12 mouse cellular contexts compared by ENCODE assay signal in genomic region chr7:132323430-132323829, GRCm38 (mm10). TPM values are rescaled to one million over a fixed set of nuclear protein-coding genes. Genes with fewer than 3 reads are reported as not detected.
A peak's percentile ranks its signal among the peaks of the same experiment; 100 is the strongest.
DNase-seq lines count a peak whose midpoint lies in the region; ATAC-seq and TF ChIP-seq lines count a peak whose summit lies in the region.
"Had no signal": no experiment of that assay in that cellular context is flagged by ENCODE, and none has a peak within 500 bp of the region (broad histone marks: within the 10 kb centered on the region; RNA-seq: fewer than 3 reads in every experiment).

No protein-coding gene starts in this region.

- dilution Hi-C loops in CH12.LX (cut with MboI; ENCODE audit: extremely low pct_ligation_motif_present, extremely low pct_unique_long_range_greater_than_20kb, low sequenced_read_pairs), result no loop called here

- peak; percentile 87 for ATAC-seq in monocyte, adult 5-6 weeks (replicated peaks; ENCODE audit: insufficient number of reproducible peaks, low FRiP score, low TSS enrichment, poor library complexity, severe bottlenecking)
- ATAC-seq in stomach, embryonic 15.5 days (ENCODE audit: insufficient read depth, low FRiP score, low read depth), result no peak
- no peak for ATAC-seq in forebrain, postnatal 0 days
- ATAC-seq in hindbrain, embryonic 11.5 days (ENCODE audit: low FRiP score), result no peak

- TF ChIP-seq EP300 in CH12.LX (IDR thresholded peaks at IDR 0.05; ENCODE audit: low read length), result peak; percentile 75

- TF ChIP-seq RAD21 in CH12.LX (IDR thresholded peaks at IDR 0.05; ENCODE audit: low read depth, low read length), result no peak

- WGBS in stomach, embryonic 15.5 days, result 70% methylated on average over 5 of the region's 5 CpGs
- WGBS in forebrain, postnatal 0 days, result 81% methylated on average over 5 of the region's 5 CpGs
- WGBS in hindbrain, embryonic 11.5 days, result 83% methylated on average over 5 of the region's 5 CpGs

- no peak overlapping the region for H3K27ac ChIP-seq in CH12.LX (ENCODE audit: insufficient read depth, low read depth)
- H3K27ac ChIP-seq in stomach, embryonic 15.5 days, result peak overlapping the region; percentile 57
- H3K27ac ChIP-seq in forebrain, postnatal 0 days (ENCODE audit: low read depth, low read length), result no peak overlapping the region
- no peak overlapping the region for H3K27ac ChIP-seq in hindbrain, embryonic 11.5 days (ENCODE audit: low read depth, low read length)
- H3K27ac ChIP-seq: midbrain, embryonic 10.5 days had no signal

- no peak overlapping the region for H3K4me3 ChIP-seq in CH12.LX (replicated peaks in 1 of 3; ENCODE audit: low read depth in 2 of 3, low read length in 2 of 3, poor library complexity in 1 of 3)
- no peak overlapping the region for H3K4me3 ChIP-seq in stomach, embryonic 15.5 days (replicated peaks)
- H3K4me3 ChIP-seq in forebrain, postnatal 0 days (ENCODE audit: low read depth, low read length), result no peak overlapping the region
- H3K4me3 ChIP-seq in hindbrain, embryonic 11.5 days (ENCODE audit: low read depth, low read length), result no peak overlapping the region
- H3K4me3 ChIP-seq: midbrain, embryonic 10.5 days had no signal

- no peak for TF ChIP-seq CTCF in CH12.LX (conservative IDR thresholded peaks at IDR 0.05 in 1 of 2, IDR thresholded peaks at IDR 0.05 in 1 of 2; ENCODE audit: low read depth in 2 of 2, low read length in 2 of 2)
- no peak for TF ChIP-seq CTCF in forebrain, postnatal 0 days (IDR thresholded peaks at IDR 0.05; ENCODE audit: low read depth)

- peaks cover 13% of the 10 kb centered on the region for H3K27me3 ChIP-seq in CH12.LX (replicated peaks)
- no peaks in the 10 kb centered on the region for H3K27me3 ChIP-seq in stomach, embryonic 15.5 days (replicated peaks)
- no peaks in the 10 kb centered on the region for H3K27me3 ChIP-seq in forebrain, postnatal 0 days (ENCODE audit: insufficient read depth, low read length)
- no peaks in the 10 kb centered on the region for H3K27me3 ChIP-seq in hindbrain, embryonic 11.5 days (ENCODE audit: control insufficient read depth, insufficient read depth, low read length)

- DNase-seq in B cell, adult 2 months, result peak; percentile 76 to 80
- peak; percentile 77 for DNase-seq in CH12.LX (ENCODE audit: extremely low read depth)
- DNase-seq in kidney, postnatal 14 days, result no peak
- no peak for DNase-seq in forebrain, postnatal 0 days
- DNase-seq in hindbrain, embryonic 11.5 days (ENCODE audit: low spot score), result no peak
- DNase-seq: adrenal gland, adult 2 months; embryo, embryonic 11 days; gastrocnemius, postnatal 10 days; retina, postnatal 1 day had no signal

- in situ Hi-C loops in CH12.LX (cut with MboI; ENCODE audit: low pct_ligation_motif_present, low pct_unique_long_range_greater_than_20kb, low sequenced_read_pairs), result no loop called here

- no peaks in the 10 kb centered on the region for H3K9me3 ChIP-seq in CH12.LX (replicated peaks; ENCODE audit: low read length)
- H3K9me3 ChIP-seq in stomach, embryonic 15.5 days, result no peaks in the 10 kb centered on the region
- no peaks in the 10 kb centered on the region for H3K9me3 ChIP-seq in forebrain, postnatal 0 days (ENCODE audit: low read length)
- no peaks in the 10 kb centered on the region for H3K9me3 ChIP-seq in hindbrain, embryonic 11.5 days (ENCODE audit: control insufficient read depth, low read length)
- H3K9me3 ChIP-seq: midbrain, embryonic 10.5 days had no signal

- H3K4me1 ChIP-seq in CH12.LX (ENCODE audit: control insufficient read depth in 1 of 2, insufficient read depth in 2 of 2), result peaks cover 9 to 17% of the 10 kb centered on the region in 2 experiments; a peak in 3 of 4 replicates
- H3K4me1 ChIP-seq in stomach, embryonic 15.5 days, result 0 out of 2 replicates have a peak, but pooled peaks cover 5% of the 10 kb centered on the region
- no peaks in the 10 kb centered on the region for H3K4me1 ChIP-seq in forebrain, postnatal 0 days (ENCODE audit: insufficient read depth)
- H3K4me1 ChIP-seq in hindbrain, embryonic 11.5 days (replicated peaks; ENCODE audit: control insufficient read depth, insufficient read depth, low read length), result no peaks in the 10 kb centered on the region

- peak overlapping the region; percentile 30 for H3K4me2 ChIP-seq in CH12.LX (ENCODE audit: insufficient read depth, low read depth, poor library complexity, severe bottlenecking)
- H3K4me2 ChIP-seq in stomach, embryonic 15.5 days, result no peak overlapping the region
- H3K4me2 ChIP-seq in forebrain, postnatal 0 days (ENCODE audit: low read depth), result no peak overlapping the region
- no peak overlapping the region for H3K4me2 ChIP-seq in hindbrain, embryonic 11.5 days (replicated peaks; ENCODE audit: low read depth, low read length)

- no peaks in the 10 kb centered on the region for H3K36me3 ChIP-seq in CH12.LX (replicated peaks in 1 of 2; ENCODE audit: control insufficient read depth in 1 of 2, insufficient read depth in 1 of 2, low read length in 1 of 2)
- no peaks in the 10 kb centered on the region for H3K36me3 ChIP-seq in stomach, embryonic 15.5 days
- no peaks in the 10 kb centered on the region for H3K36me3 ChIP-seq in forebrain, postnatal 0 days (ENCODE audit: insufficient read depth)
- H3K36me3 ChIP-seq in hindbrain, embryonic 11.5 days (ENCODE audit: control insufficient read depth, insufficient read depth, low read length), result no peaks in the 10 kb centered on the region
- H3K36me3 ChIP-seq: midbrain, embryonic 10.5 days had no signal

- H3K79me2 ChIP-seq in CH12.LX (replicated peaks; ENCODE audit: control insufficient read depth, extremely low read depth, insufficient read depth, poor library complexity, severe bottlenecking), result no peaks in the 10 kb centered on the region

- peak; percentile 25; the same call in 1 of the 2 replicates for TF ChIP-seq POLR2A in CH12.LX (IDR thresholded peaks at IDR 0.05; ENCODE audit: low read depth, low read length)

- no peak overlapping the region for H3K9ac ChIP-seq in CH12.LX (ENCODE audit: insufficient read depth, low read depth)
- no peak overlapping the region for H3K9ac ChIP-seq in stomach, embryonic 15.5 days
- H3K9ac ChIP-seq in forebrain, postnatal 0 days, result no peak overlapping the region
- H3K9ac ChIP-seq in hindbrain, embryonic 11.5 days (ENCODE audit: low read depth, low read length), result no peak overlapping the region

TF ChIP-seq in CH12.LX, 34 proteins besides CTCF, POLR2A, EP300 and RAD21:
- TF ChIP-seq E2F4 (IDR thresholded peaks at IDR 0.05; ENCODE audit: insufficient replicate concordance, low read depth, low read length) (no peak), CHD1 (IDR thresholded peaks at IDR 0.05; ENCODE audit: low read depth, low read length) (no peak), CHD2 (IDR thresholded peaks at IDR 0.05; ENCODE audit: low read length) (no peak), MXI1 (IDR thresholded peaks at IDR 0.05; ENCODE audit: low read depth, low read length) (peak; percentile 1; the same call in 1 of the 2 replicates), ETS1 (conservative IDR thresholded peaks at IDR 0.05; ENCODE audit: low read depth, low read length) (no peak), HCFC1 (IDR thresholded peaks at IDR 0.05; ENCODE audit: low read depth, low read length) (peak; percentile 51; the same call in 1 of the 2 replicates), TCF12 (IDR thresholded peaks at IDR 0.05; ENCODE audit: low read depth, low read length) (no peak), SMC3 (IDR thresholded peaks at IDR 0.05; ENCODE audit: low read depth, low read length) (no peak), POLR2AphosphoS2 (IDR thresholded peaks at IDR 0.05; ENCODE audit: low read depth, low read length) (no peak), MAZ (IDR thresholded peaks at IDR 0.05; ENCODE audit: low read depth, low read length) (no peak), UBTF (IDR thresholded peaks at IDR 0.05; ENCODE audit: low read depth, low read length) (no peak), MEF2A (IDR thresholded peaks at IDR 0.05; ENCODE audit: borderline replicate concordance, low read depth, low read length) (no peak), MYC (IDR thresholded peaks at IDR 0.05; ENCODE audit: low read depth, low read length) (no peak), BHLHE40 (IDR thresholded peaks at IDR 0.05; ENCODE audit: low read depth, low read length) (no peak), MAX (IDR thresholded peaks at IDR 0.05; ENCODE audit: low read length) (no peak), ELF1 (IDR thresholded peaks at IDR 0.05; ENCODE audit: low read depth, low read length) (peak; percentile 85), ZC3H11A (IDR thresholded peaks at IDR 0.05; ENCODE audit: low read depth, low read length) (no peak), JUN (IDR thresholded peaks at IDR 0.05; ENCODE audit: insufficient read depth, low read depth, low read length) (no peak), TBP (conservative IDR thresholded peaks at IDR 0.05; ENCODE audit: low read depth, low read length) (no peak), PAX5 (IDR thresholded peaks at IDR 0.05; ENCODE audit: low read length) (no peak), IRF4 (IDR thresholded peaks at IDR 0.05; ENCODE audit: low read depth, low read length) (peak; percentile 58; the same call in 1 of the 2 replicates), MAFK (IDR thresholded peaks at IDR 0.05; ENCODE audit: insufficient replicate concordance, low read length) (no peak), NELFE (IDR thresholded peaks at IDR 0.05; ENCODE audit: low read depth, low read length) (0 out of 2 replicates have a peak, but pooled peaks have one; percentile 14), ZKSCAN1 (IDR thresholded peaks at IDR 0.05; ENCODE audit: borderline replicate concordance, low read depth, low read length) (no peak), JUND (conservative IDR thresholded peaks at IDR 0.05; ENCODE audit: low read depth, low read length) (no peak), ZMIZ1 (IDR thresholded peaks at IDR 0.05; ENCODE audit: low read depth, low read length) (no peak), ZNF384 (IDR thresholded peaks at IDR 0.05; ENCODE audit: low read depth, low read length) (no peak), GABPA (IDR thresholded peaks at IDR 0.05; ENCODE audit: insufficient replicate concordance, low read depth, low read length) (no peak), SIN3A (IDR thresholded peaks at IDR 0.05; ENCODE audit: low read length) (0 out of 2 replicates have a peak, but pooled peaks have one; percentile 26)

RNA-seq across cellular contexts. Expression of gene Chst15, which starts 6.4 kb away (rescaled TPM):
- 0.42 and 0.81 TPM in 2 replicates for total RNA-seq in CH12.LX (2012; rRNA removed)
- total RNA-seq in CH12.LX (2014; rRNA removed), result 0.42 and 0.51 TPM in 2 replicates
- 0.56 and 0.57 TPM in 2 replicates for polyA plus RNA-seq in CH12.LX (2012; ENCODE audit: insufficient read length, low read depth)
- 15.5 to 25.4 TPM (median 23.5 TPM) in 3 replicates for total RNA-seq in monocyte, adult 5-6 weeks (2017)
- 26.1 and 27.5 TPM in 2 replicates for polyA plus RNA-seq in stomach, embryonic 15.5 days (2015; fragmentation: Nextera tagmentation; extraction: Ambion mirVana)
- total RNA-seq in forebrain, postnatal 0 days (2014; rRNA removed), result 19.3 and 20.5 TPM in 2 replicates
- 7.2 and 12.8 TPM in 2 replicates for polyA plus RNA-seq in forebrain, postnatal 0 days (2015; fragmentation: Nextera tagmentation; extraction: Ambion mirVana)
- 25.5 and 28.3 TPM in 2 replicates for polyA plus RNA-seq in hindbrain, embryonic 11.5 days (2014; fragmentation: Nextera tagmentation; extraction: Ambion mirVana)

Comparison
In these comparisons a context has a peak if more than half of its experiments do, and no peak if none do; other contexts are left out.
1. DNase-seq: peak in B cell, adult 2 months (2 of 2) and CH12.LX (single experiment); none in kidney, postnatal 14 days (single experiment), forebrain, postnatal 0 days (single experiment) and hindbrain, embryonic 11.5 days (single experiment).